Mouse (Mus musculus) v-Abl transformed pro-B cells (cell line): ENCODE results near the gene Aldh3b2.

Experiments used
- in situ Hi-C, 2 experiments: fragments of 400-800 bp; cut with MboI; formaldehyde crosslinking; loops; one replicate each; pipeline ENCODE4 v1.15.1; 2025; ENCODE audit not compliant: unreplicated experiment in 2 of 2

Aldh3b2 gene

GRCm38 (mm10) chr19:4001752-4002151 is 29.6 kb downstream of the Aldh3b2 start:
- in situ Hi-C loops: loop anchor here in 1 of 2 experiments (5.0 kb wide), 1 partner anchor 41 kb away; no protein-coding TSS in a partner anchor

GRCm38 (mm10) chr19:4003112-4003511 is 31.0 kb downstream of the Aldh3b2 start, which contains the start of gene Doc2g:
TSS of gene Doc2g (plus strand) at chr19:4003313.
- in situ Hi-C loops: loop anchor here in 1 of 2 experiments (5.0 kb wide), 1 partner anchor 39 kb away; no protein-coding TSS in a partner anchor

- in situ Hi-C loops: loop anchor here in 1 of 2 experiments (5.0 kb wide), 1 partner anchor 39 kb away; no protein-coding TSS in a partner anchor
These were observed 31.5 kb downstream of the Aldh3b2 start for GRCm38 (mm10) chr19:4003641-4004040.

- in situ Hi-C loops: loop anchor here in 1 of 2 experiments (5.0 kb wide), 1 partner anchor 38 kb away; no protein-coding TSS in a partner anchor
These were observed 32.2 kb downstream of the Aldh3b2 start for GRCm38 (mm10) chr19:4004331-4004730.

GRCm38 (mm10) chr19:4005091-4005490 is 33.0 kb downstream of the Aldh3b2 start:
- in situ Hi-C loops: no loop called here

- in situ Hi-C loops: no loop called here
These were observed 33.8 kb downstream of the Aldh3b2 start for GRCm38 (mm10) chr19:4005971-4006370.

- in situ Hi-C loops: no loop called here
These were observed 39.0 kb downstream of the Aldh3b2 start for GRCm38 (mm10) chr19:4011086-4011485.

- in situ Hi-C loops: no loop called here
These were observed 40.4 kb downstream of the Aldh3b2 start, which contains the start of gene Ndufv1 for GRCm38 (mm10) chr19:4012432-4013022. TSS of gene Ndufv1 (minus strand) at chr19:4012806.

- in situ Hi-C loops: no loop called here
These were observed 40.9 kb downstream of the Aldh3b2 start for GRCm38 (mm10) chr19:4013066-4013465.

GRCm38 (mm10) chr19:4014802-4015201 is 42.7 kb downstream of the Aldh3b2 start:
- in situ Hi-C loops: loop anchor here in 1 of 2 experiments (5.0 kb wide), 2 partner anchors 37 to 187 kb away; partner anchors contain the start of gene Rad9a

GRCm38 (mm10) chr19:4015635-4016034 is 43.5 kb downstream of the Aldh3b2 start:
- in situ Hi-C loops: loop anchor here in 1 of 2 experiments (5.0 kb wide), 2 partner anchors 37 to 187 kb away; partner anchors contain the start of gene Rad9a

GRCm38 (mm10) chr19:4017921-4018587 is 45.9 kb downstream of the Aldh3b2 start:
- in situ Hi-C loops: loop anchor here in 1 of 2 experiments (5.0 kb wide), 2 partner anchors 34 to 184 kb away; partner anchors contain the start of gene Rad9a

- in situ Hi-C loops: loop anchor here in 1 of 2 experiments (5.0 kb wide), 2 partner anchors 33 to 183 kb away; partner anchors contain the start of gene Rad9a
These were observed 46.8 kb downstream of the Aldh3b2 start for GRCm38 (mm10) chr19:4018743-4019583.

GRCm38 (mm10) chr19:4023185-4023584 is 51.1 kb downstream of the Aldh3b2 start:
- in situ Hi-C loops: no loop called here

- in situ Hi-C loops: no loop called here
These were observed 55.4 kb downstream of the Aldh3b2 start for GRCm38 (mm10) chr19:4027576-4027975.
